Mouse (Mus musculus): ENCODE measurements around the gene Atg14. TPM values are rescaled to one million over a fixed set of nuclear protein-coding genes. Genes with fewer than 3 reads are reported as not detected.

The Atg14 gene
- 10 to 100 TPM; 28.0 to 42.5 TPM for total RNA-seq (2023)

GRCm38 (mm10) chr14:47570549-47570948 lies at the start of gene Atg14:
Gene Atg14 (minus strand): TSS chr14:47570649.

Other genes starting within 250 kb of the Atg14 start
- 1 to 10 TPM; 1.3 to 5.0 TPM for gene Lgals3, start 202.9 kb downstream of the Atg14 start, total RNA-seq (2023)
- 10 to 100 TPM in 1 of 2 experiments, 1 to 10 TPM in 1; 9.5 to 14.3 TPM for gene Dlgap5, start 152.2 kb downstream of the Atg14 start, total RNA-seq (2023)
- 10 to 100 TPM; 18.5 to 27.3 TPM for gene Fbxo34, start 120.2 kb downstream of the Atg14 start, total RNA-seq (2023)
- gene Ktn1, start 77.8 kb upstream of the Atg14 start, total RNA-seq (2023): 10 to 100 TPM; 69.3 to 73.6 TPM

Measured in T-cell, adult 66 days (primary cell).